Mouse (Mus musculus) gonadal fat pad, adult 2 months (tissue): ENCODE results near the gene Gm10037. TPM values are rescaled to one million over a fixed set of nuclear protein-coding genes. Genes with fewer than 3 reads are reported as not detected.

Experiments used
- DNase-seq: peaks from one replicate; pipeline ENCODE4 v3.0.0-alpha.2; 2012; ENCODE audit warnings: low read depth
- polyA plus RNA-seq: library from polyadenylated mRNA; depleted of rRNA; stranded (reverse); fragments of >200 nt; gene quantifications from 2 replicates; pipeline ENCODE4 v1.2.3, GENCODE M21; 2012; rRNA removed

The Gm10037 gene
- polyA plus RNA-seq, 1 experiment, result 1.3 TPM

GRCm38 (mm10) chr13:67876699-67877254, 45.9 kb downstream of the Gm10037 start:
- no peak for DNase-seq

GRCm38 (mm10) chr13:67883966-67884365, 53.1 kb downstream of the Gm10037 start:
- DNase-seq, result no peak

Other genes starting within 250 kb of the Gm10037 start
- gene Zfp729b, start 221.4 kb upstream of the Gm10037 start, polyA plus RNA-seq, result 0.80 and 0.92 TPM in 2 replicates
- 0.44 and 0.92 TPM in 2 replicates for gene Gm49345, start 193.3 kb upstream of the Gm10037 start, polyA plus RNA-seq
- gene Zfp729a, start 193.3 kb upstream of the Gm10037 start, polyA plus RNA-seq, result 0.81 and 1.0 TPM in 2 replicates
- 5.5 and 6.1 TPM in 2 replicates for gene Zfp738, start 144.0 kb upstream of the Gm10037 start, polyA plus RNA-seq
- gene Zfp65, start 101.9 kb upstream of the Gm10037 start, polyA plus RNA-seq, result 1.3 and 1.6 TPM in 2 replicates
- gene Zfp85, start 75.9 kb upstream of the Gm10037 start, polyA plus RNA-seq, result 0.69 and 0.96 TPM in 2 replicates
- gene Zfp493, start 51.4 kb upstream of the Gm10037 start, polyA plus RNA-seq, result 0.45 and 1.0 TPM in 2 replicates
- gene Zfp273, start 17.4 kb upstream of the Gm10037 start, polyA plus RNA-seq, result 0.57 and 0.89 TPM in 2 replicates
- gene BC048507, start 32.2 kb downstream of the Gm10037 start, polyA plus RNA-seq, result not detected in 2 replicates